Comparison of ENCODE assay signal across 26 mouse cellular contexts in genomic region chr3:108892080-108892479, GRCm38 (mm10). TPM values are rescaled to one million over a fixed set of nuclear protein-coding genes. Genes with fewer than 3 reads are reported as not detected.
"Had no signal": no experiment of that assay in that cellular context is flagged by ENCODE, and none has a peak within 500 bp of the region (broad histone marks: within the 10 kb centered on the region; RNA-seq: fewer than 3 reads in every experiment).

No protein-coding gene starts in this region.

- H3K9ac ChIP-seq: lung, embryonic 14.5 days; midbrain, embryonic 12.5 days; neural tube, embryonic 13.5 days; neural tube, embryonic 15.5 days had no signal

- H3K4me2 ChIP-seq: lung, embryonic 14.5 days; midbrain, embryonic 12.5 days; neural tube, embryonic 13.5 days; neural tube, embryonic 15.5 days had no signal

- DNase-seq: lung, adult 18-20 months; lung, embryonic 14.5 days; lung, postnatal 4 days; midbrain, embryonic 14.5 days; retina, postnatal 1 day; right cerebral cortex, adult 18-20 months; right cerebral cortex, postnatal 25 days; right cerebral cortex, postnatal 4 days; spleen, adult 18-20 months; thymus, adult 18-20 months; thymus, postnatal 14 days; thymus, postnatal 36 days had no signal

- ATAC-seq: lung, postnatal 0 days; midbrain, embryonic 16.5 days had no signal

- H3K9me3 ChIP-seq: midbrain, embryonic 10.5 days; midbrain, embryonic 12.5 days; neural tube, embryonic 13.5 days; neural tube, embryonic 15.5 days had no signal

- H3K36me3 ChIP-seq: midbrain, embryonic 10.5 days; midbrain, embryonic 12.5 days; neural tube, embryonic 13.5 days; neural tube, embryonic 15.5 days had no signal

- H3K27ac ChIP-seq: midbrain, embryonic 10.5 days; midbrain, embryonic 12.5 days; neural tube, embryonic 13.5 days; neural tube, embryonic 15.5 days had no signal

- H3K4me3 ChIP-seq: midbrain, embryonic 10.5 days; midbrain, embryonic 12.5 days; myocyte; neural tube, embryonic 13.5 days; neural tube, embryonic 15.5 days had no signal

- H3K27me3 ChIP-seq: midbrain, embryonic 12.5 days; neural tube, embryonic 13.5 days; neural tube, embryonic 15.5 days had no signal

- H3K4me1 ChIP-seq: neural tube, embryonic 13.5 days; neural tube, embryonic 15.5 days had no signal

RNA-seq across cellular contexts. Expression of gene Fndc7, which starts 2.3 kb away (rescaled TPM):
- total RNA-seq: megakaryocyte-erythroid progenitor cell, adult 5-6 weeks had no signal
- polyA plus RNA-seq: midbrain, embryonic 12.5 days; midbrain, embryonic 14.5 days; neural tube, embryonic 11.5 days; neural tube, embryonic 13.5 days; stomach, embryonic 14.5 days had no signal

RNA-seq across cellular contexts. Expression of gene Henmt1, which starts 47.6 kb away (rescaled TPM):
- total RNA-seq: megakaryocyte-erythroid progenitor cell, adult 5-6 weeks had no signal
- polyA plus RNA-seq: myocyte; small intestine, adult 2 months had no signal

RNA-seq across cellular contexts. Expression of gene Gm9857, which starts 48.2 kb away (rescaled TPM):
- total RNA-seq: megakaryocyte, adult 5-6 weeks; megakaryocyte-erythroid progenitor cell, adult 5-6 weeks had no signal
- polyA plus RNA-seq: lung, embryonic 14.5 days; lung, postnatal 0 days; midbrain, embryonic 10.5 days; midbrain, embryonic 12.5 days; midbrain, embryonic 14.5 days; midbrain, embryonic 16.5 days; myocyte; neural tube, embryonic 11.5 days; neural tube, embryonic 13.5 days; neural tube, embryonic 15.5 days; small intestine, adult 2 months; stomach, embryonic 14.5 days; stomach, embryonic 16.5 days; thymus, postnatal 0 days had no signal
